Mouse (Mus musculus): Measurements from ENCODE around the gene Olfr943. TPM values are rescaled to one million over a fixed set of nuclear protein-coding genes. Genes with fewer than 3 reads are reported as not detected.

Olfr943 gene
- not detected in 2 replicates for polyA plus RNA-seq (2012; rRNA removed)

- Histone ChIP-seq H3K4me3 (ENCODE audit: control insufficient read depth, insufficient read depth, low read length) (no peak within 1 kb of the TSS), H3K27me3 (ENCODE audit: control insufficient read depth, insufficient read depth, low read length) (no peaks in the 10 kb centered on the region), H3K4me1 (replicated peaks; ENCODE audit: control insufficient read depth, insufficient read depth, low read length) (no peaks in the 10 kb centered on the region), H3K27ac (ENCODE audit: control insufficient read depth, insufficient read depth, low read length) (no peak within 1 kb of the TSS), H3K36me3 (ENCODE audit: control insufficient read depth, insufficient read depth, low read length) (no peaks in the 10 kb centered on the region)
- TF ChIP-seq POLR2A (IDR thresholded peaks at IDR 0.05; ENCODE audit: control insufficient read depth, extremely low read depth, insufficient read depth, low read length, poor library complexity) (no peak), CTCF (IDR thresholded peaks at IDR 0.05; ENCODE audit: borderline replicate concordance, control insufficient read depth, extremely low read depth, insufficient read depth, low read length, poor library complexity) (no peak)
- WGBS: 95% methylated on average over 5 of the region's 5 CpGs
- DNase-seq: no peak
Measured at GRCm38 (mm10) chr9:39166004-39166403, at the start of gene Olfr943. Gene Olfr943 (plus strand): TSS chr9:39166304.

- Histone ChIP-seq H3K4me3 (ENCODE audit: control insufficient read depth, insufficient read depth, low read length) (no peak overlapping the region), H3K4me1 (replicated peaks; ENCODE audit: control insufficient read depth, insufficient read depth, low read length) (no peaks in the 10 kb centered on the region), H3K27ac (ENCODE audit: control insufficient read depth, insufficient read depth, low read length) (no peak overlapping the region), H3K27me3 (ENCODE audit: control insufficient read depth, insufficient read depth, low read length) (no peaks in the 10 kb centered on the region), H3K36me3 (ENCODE audit: control insufficient read depth, insufficient read depth, low read length) (no peaks in the 10 kb centered on the region)
- 92% methylated on average over 1 of the region's 1 CpGs for WGBS
- DNase-seq: no peak
- no peak for TF ChIP-seq CTCF (IDR thresholded peaks at IDR 0.05; ENCODE audit: borderline replicate concordance, control insufficient read depth, extremely low read depth, insufficient read depth, low read length, poor library complexity)
Measured at GRCm38 (mm10) chr9:39127326-39127725, 38.8 kb upstream of the Olfr943 start.

GRCm38 (mm10) chr9:39127831-39128230 lies 38.3 kb upstream of the Olfr943 start, which contains the start of gene Olfr27:
Gene Olfr27 (plus strand): TSS chr9:39128131.
- DNase-seq: no peak
- Histone ChIP-seq H3K4me3 (ENCODE audit: control insufficient read depth, insufficient read depth, low read length) (no peak within 1 kb of the TSS), H3K27ac (ENCODE audit: control insufficient read depth, insufficient read depth, low read length) (no peak within 1 kb of the TSS), H3K36me3 (ENCODE audit: control insufficient read depth, insufficient read depth, low read length) (no peaks in the 10 kb centered on the region), H3K27me3 (ENCODE audit: control insufficient read depth, insufficient read depth, low read length) (no peaks in the 10 kb centered on the region), H3K4me1 (replicated peaks; ENCODE audit: control insufficient read depth, insufficient read depth, low read length) (no peaks in the 10 kb centered on the region)
- TF ChIP-seq CTCF (IDR thresholded peaks at IDR 0.05; ENCODE audit: borderline replicate concordance, control insufficient read depth, extremely low read depth, insufficient read depth, low read length, poor library complexity): no peak

- Histone ChIP-seq H3K36me3 (ENCODE audit: control insufficient read depth, insufficient read depth, low read length) (no peaks in the 10 kb centered on the region), H3K27ac (ENCODE audit: control insufficient read depth, insufficient read depth, low read length) (no peak overlapping the region), H3K27me3 (ENCODE audit: control insufficient read depth, insufficient read depth, low read length) (no peaks in the 10 kb centered on the region), H3K4me3 (ENCODE audit: control insufficient read depth, insufficient read depth, low read length) (no peak overlapping the region), H3K4me1 (replicated peaks; ENCODE audit: control insufficient read depth, insufficient read depth, low read length) (no peaks in the 10 kb centered on the region)
- TF ChIP-seq CTCF (IDR thresholded peaks at IDR 0.05; ENCODE audit: borderline replicate concordance, control insufficient read depth, extremely low read depth, insufficient read depth, low read length, poor library complexity) (no peak), POLR2A (IDR thresholded peaks at IDR 0.05; ENCODE audit: control insufficient read depth, extremely low read depth, insufficient read depth, low read length, poor library complexity) (no peak)
- WGBS: 57% methylated on average over 1 of the region's 1 CpGs
- DNase-seq: no peak
Measured at GRCm38 (mm10) chr9:39152401-39152800, 13.7 kb upstream of the Olfr943 start.

GRCm38 (mm10) chr9:39201620-39202019 lies 35.5 kb downstream of the Olfr943 start, which contains the start of gene Olfr944:
Gene Olfr944 (plus strand): TSS chr9:39201920.
- TF ChIP-seq POLR2A (IDR thresholded peaks at IDR 0.05; ENCODE audit: control insufficient read depth, extremely low read depth, insufficient read depth, low read length, poor library complexity) (no peak), CTCF (IDR thresholded peaks at IDR 0.05; ENCODE audit: borderline replicate concordance, control insufficient read depth, extremely low read depth, insufficient read depth, low read length, poor library complexity) (no peak)
- Histone ChIP-seq H3K36me3 (ENCODE audit: control insufficient read depth, insufficient read depth, low read length) (no peaks in the 10 kb centered on the region), H3K4me3 (ENCODE audit: control insufficient read depth, insufficient read depth, low read length) (no peak within 1 kb of the TSS), H3K4me1 (replicated peaks; ENCODE audit: control insufficient read depth, insufficient read depth, low read length) (no peaks in the 10 kb centered on the region), H3K27ac (ENCODE audit: control insufficient read depth, insufficient read depth, low read length) (no peak within 1 kb of the TSS), H3K27me3 (ENCODE audit: control insufficient read depth, insufficient read depth, low read length) (no peaks in the 10 kb centered on the region)
- no peak for DNase-seq

Other genes starting within 250 kb of the Olfr943 start
- gene Olfr930, start 236.5 kb upstream of the Olfr943 start, polyA plus RNA-seq (2012; rRNA removed): not detected in 2 replicates
- gene Olfr933, start 194.0 kb upstream of the Olfr943 start, polyA plus RNA-seq (2012; rRNA removed): not detected in 2 replicates
- gene Olfr934, start 178.0 kb upstream of the Olfr943 start, polyA plus RNA-seq (2012; rRNA removed): not detected in 2 replicates
- not detected in 2 replicates for gene Olfr935, start 166.6 kb upstream of the Olfr943 start, polyA plus RNA-seq (2012; rRNA removed)
- not detected in 2 replicates for gene Olfr146, start 142.9 kb upstream of the Olfr943 start, polyA plus RNA-seq (2012; rRNA removed)
- gene Olfr937, start 101.4 kb upstream of the Olfr943 start, polyA plus RNA-seq (2012; rRNA removed): not detected in 2 replicates
- gene Olfr938, start 87.4 kb upstream of the Olfr943 start, polyA plus RNA-seq (2012; rRNA removed): not detected in 2 replicates
- not detected in 2 replicates for gene Olfr27, start 38.2 kb upstream of the Olfr943 start, polyA plus RNA-seq (2012; rRNA removed)
- not detected in 2 replicates for gene Olfr944, start 35.6 kb downstream of the Olfr943 start, polyA plus RNA-seq (2012; rRNA removed)
- not detected in 2 replicates for gene Olfr1537, start 83.7 kb downstream of the Olfr943 start, polyA plus RNA-seq (2012; rRNA removed)
- gene Olfr945, start 110.5 kb downstream of the Olfr943 start, polyA plus RNA-seq (2012; rRNA removed): not detected in 2 replicates
- gene Olfr948, start 159.7 kb downstream of the Olfr943 start, polyA plus RNA-seq (2012; rRNA removed): not detected in 2 replicates
- gene Olfr951, start 221.1 kb downstream of the Olfr943 start, polyA plus RNA-seq (2012; rRNA removed): not detected in 2 replicates

Measured in thymus, adult 2 months (tissue).